Mouse (Mus musculus) ES-E14 (cell line): ENCODE results near the gene Nfkb1. TPM values are rescaled to one million over a fixed set of nuclear protein-coding genes. Genes with fewer than 3 reads are reported as not detected.

ENCODE experiments used
- DNase-seq: peaks from one replicate; pipeline ENCODE4 v3.0.0-alpha.2; 2013; ENCODE audit warnings: low read depth, low spot score
- H3K27ac ChIP-seq: 2 replicates; pipeline ENCODE4 v1.5.1; 2012; ENCODE audit warnings: low read depth, mild to moderate bottlenecking, low read length, moderate library complexity, mixed read lengths; ENCODE audit not compliant: poor library complexity, insufficient read depth, severe bottlenecking
- H3K36me3 ChIP-seq: 2 replicates; pipeline ENCODE4 v1.6.1; 2012; ENCODE audit warnings: mild to moderate bottlenecking, low read length, moderate library complexity, mixed read lengths; ENCODE audit not compliant: control insufficient read depth, poor library complexity, insufficient read depth, severe bottlenecking
- H3K4me1 ChIP-seq, 2 experiments: fragments of 150-350 bp in 1 of 2; sonication (generic) in 1 of 2; 2 replicates each; pipeline ENCODE4 v1.6.1; 2012; ENCODE audit warnings: low read length in 2 of 2, mild to moderate bottlenecking in 1 of 2, mixed read lengths in 1 of 2; ENCODE audit not compliant: control insufficient read depth in 2 of 2, insufficient read depth in 2 of 2, poor library complexity in 1 of 2
- H3K4me3 ChIP-seq, 2 experiments: fragments of 150-350 bp in 1 of 2; sonication (generic) in 1 of 2; 2 replicates each; pipeline ENCODE4 v1.5.1; 2012; ENCODE audit warnings: low read length in 2 of 2, low read depth in 1 of 2, mild to moderate bottlenecking in 1 of 2, mixed read lengths in 1 of 2; ENCODE audit not compliant: insufficient read depth in 1 of 2, poor library complexity in 1 of 2, severe bottlenecking in 1 of 2
- H3K9ac ChIP-seq: 2 replicates; pipeline ENCODE4 v1.6.1; 2012; ENCODE audit warnings: low read depth, mild to moderate bottlenecking, low read length, mixed read lengths; ENCODE audit not compliant: poor library complexity, insufficient read depth, severe bottlenecking
- H3K9me3 ChIP-seq: fragments of 150-350 bp; sonication (generic); 2 replicates; pipeline ENCODE4 v1.6.1; 2012; ENCODE audit warnings: low read depth, mild to moderate bottlenecking, low read length; ENCODE audit not compliant: control insufficient read depth, insufficient read depth
- CHD2 ChIP-seq: IDR thresholded peaks from 2 replicates; pipeline ENCODE4 v1.6.1; 2014; ENCODE audit warnings: mild to moderate bottlenecking, low read depth, low read length, inconsistent platforms
- HCFC1 ChIP-seq: IDR thresholded peaks from 2 replicates; pipeline ENCODE4 v1.6.1; 2012; ENCODE audit warnings: low read length, inconsistent platforms, borderline replicate concordance; ENCODE audit not compliant: insufficient read depth
- MAFK ChIP-seq: IDR thresholded peaks from 2 replicates; pipeline ENCODE4 v1.6.1; 2014; ENCODE audit warnings: mild to moderate bottlenecking, low read depth, low read length, inconsistent platforms; ENCODE audit not compliant: insufficient read depth
- ZC3H11A ChIP-seq: IDR thresholded peaks from 2 replicates; pipeline ENCODE4 v1.6.1; 2012; ENCODE audit warnings: low read depth, mild to moderate bottlenecking, inconsistent platforms, low read length, borderline replicate concordance
- ZNF384 ChIP-seq: IDR thresholded peaks from 2 replicates; pipeline ENCODE4 v1.6.1; 2012; ENCODE audit warnings: low read depth, low read length, inconsistent platforms
- in situ Hi-C, 2 experiments: fragments of 600-800 bp; cut with MboI; formaldehyde crosslinking; loops; one replicate each; pipeline ENCODE4 v1.15.1; 2025; ENCODE audit warnings: low sequenced_read_pairs in 2 of 2, inconsistent platforms in 1 of 2; ENCODE audit not compliant: unreplicated experiment in 2 of 2
- total RNA-seq: library from RNA; depleted of rRNA; stranded (reverse); fragments of 300-350 nt; gene quantifications from 2 replicates; pipeline ENCODE4 v1.2.3, GENCODE M21; 2012

Nfkb1 gene
- total RNA-seq, 1 experiment, result 35.0 TPM

DNA sequence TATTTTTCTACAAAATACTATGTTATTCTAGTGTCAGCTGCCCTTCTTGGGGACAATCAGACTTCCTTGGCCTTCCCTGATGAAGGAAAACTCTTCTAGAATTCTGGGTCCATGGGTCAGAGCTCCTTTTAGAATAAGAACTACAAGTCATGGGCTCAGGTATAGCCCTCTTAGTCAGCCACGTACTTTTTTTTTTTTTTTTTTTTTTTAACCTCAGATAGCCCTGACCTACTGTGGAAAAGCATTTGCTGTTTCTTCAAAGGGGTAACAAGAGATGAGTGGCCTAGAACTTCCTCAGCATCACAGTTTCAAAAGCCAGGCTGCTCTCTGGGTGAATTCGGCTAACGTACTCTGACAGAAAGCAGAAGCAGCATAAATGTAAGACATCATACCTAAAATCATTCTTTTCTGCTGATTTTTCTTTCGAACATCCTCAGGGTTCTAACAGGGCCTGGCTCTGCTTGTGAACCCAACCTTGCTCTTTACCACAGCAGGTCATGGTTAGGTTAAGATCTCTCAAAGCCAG, 61.5 kb downstream of the Nfkb1 start:
- no peak overlapping the region for H3K4me3 ChIP-seq
- peaks cover 5% of the 10 kb centered on the region; the same call in 1 of the 2 replicates for H3K36me3 ChIP-seq
- no peaks in the 10 kb centered on the region for H3K9me3 ChIP-seq
- H3K9ac ChIP-seq, result no peak overlapping the region
- peaks cover 0 to 3% of the 10 kb centered on the region in 2 experiments; a peak in 1 of 4 replicates for H3K4me1 ChIP-seq
- in situ Hi-C loops, result no loop called here
- no peak for TF ChIP-seq MAFK
- TF ChIP-seq HCFC1, result no peak
- no peak for TF ChIP-seq CHD2
- TF ChIP-seq ZC3H11A, result no peak
- no peak for TF ChIP-seq ZNF384
- DNase-seq, result no peak
- no peak overlapping the region for H3K27ac ChIP-seq

DNA sequence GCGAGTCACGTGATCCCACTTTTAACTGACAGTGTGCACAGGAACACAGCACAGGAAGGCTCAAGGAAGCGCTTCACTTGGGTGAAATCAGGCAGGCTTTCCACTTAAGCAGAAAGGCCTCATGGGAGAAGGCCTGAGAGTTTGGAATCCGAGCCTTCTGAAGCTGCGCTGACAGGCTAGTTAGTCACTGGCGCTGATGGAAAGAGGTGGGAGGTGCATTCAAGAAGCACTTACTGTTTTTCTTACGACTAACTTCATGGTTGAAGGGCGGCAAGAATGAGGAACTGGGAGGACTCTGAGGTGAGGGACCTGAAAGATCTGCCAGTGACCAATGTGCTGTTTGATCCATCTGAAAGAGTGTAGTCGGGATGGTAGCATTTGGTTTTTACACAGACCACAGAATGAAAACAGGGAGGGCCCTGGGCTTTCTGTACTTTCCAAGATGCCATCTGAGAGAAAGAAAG, 62.6 kb downstream of the Nfkb1 start:
- DNase-seq, result no peak
- Histone ChIP-seq H3K9me3 (no peaks in the 10 kb centered on the region), H3K27ac (no peak overlapping the region), H3K4me3 (no peak overlapping the region), H3K36me3 (peaks cover 5% of the 10 kb centered on the region; the same call in 1 of the 2 replicates), H3K4me1 (peaks cover 0 to 3% of the 10 kb centered on the region in 2 experiments; a peak in 1 of 4 replicates), H3K9ac (no peak overlapping the region)
- TF ChIP-seq MAFK (no peak), ZNF384 (no peak), HCFC1 (no peak), CHD2 (no peak), ZC3H11A (no peak)
- in situ Hi-C loops, result no loop called here

- peaks cover 0 to 3% of the 10 kb centered on the region in 2 experiments; a peak in 1 of 4 replicates for H3K4me1 ChIP-seq
- H3K9ac ChIP-seq, result no peak overlapping the region
- TF ChIP-seq MAFK, result no peak
- no peak for TF ChIP-seq ZNF384
- no peak for TF ChIP-seq ZC3H11A
- no peak for TF ChIP-seq CHD2
- no peak for TF ChIP-seq HCFC1
- H3K9me3 ChIP-seq, result no peaks in the 10 kb centered on the region
- no peak for DNase-seq
- no peak overlapping the region for H3K27ac ChIP-seq
- H3K36me3 ChIP-seq, result peaks cover 5% of the 10 kb centered on the region; the same call in 1 of the 2 replicates
- no peak overlapping the region for H3K4me3 ChIP-seq
- in situ Hi-C loops, result no loop called here
Measured at GRCm38 (mm10) chr3:135628000-135628705, 63.2 kb downstream of the Nfkb1 start.

GRCm38 (mm10) chr3:135625290-135625689, 66.1 kb downstream of the Nfkb1 start:
- in situ Hi-C loops, result no loop called here
- no peak overlapping the region for H3K9ac ChIP-seq

More at GRCm38 (mm10) chr3:135625290-135625689, 66.1 kb downstream of the Nfkb1 start:
- no peak overlapping the region for H3K4me3 ChIP-seq
- no peaks in the 10 kb centered on the region for H3K9me3 ChIP-seq
- H3K36me3 ChIP-seq, result peaks cover 5% of the 10 kb centered on the region; the same call in 1 of the 2 replicates
- TF ChIP-seq ZNF384, result no peak
- TF ChIP-seq CHD2, result no peak
- no peak for TF ChIP-seq ZC3H11A
- TF ChIP-seq MAFK, result no peak
- no peak for TF ChIP-seq HCFC1
- no peak overlapping the region for H3K27ac ChIP-seq
- H3K4me1 ChIP-seq, result no peaks in the 10 kb centered on the region
- DNase-seq, result no peak
